Mouse (Mus musculus) testis, adult 2 months (tissue): ENCODE measurements at regions not wholly inside any gene's neighbourhood (a gene's known extent, or its start where the extent isn't known, plus 50 kb on each side); places are given as distances from the start of the nearest gene placed in this dataset.

Source experiments
- CTCF ChIP-seq: fragments of 200-500 bp; IDR thresholded peaks from 2 replicates; pipeline ENCODE4 v1.5.1; 2012; ENCODE audit warnings: low read depth, mild to moderate bottlenecking, inconsistent platforms, low read length, moderate library complexity; ENCODE audit not compliant: control insufficient read depth, insufficient read depth, insufficient replicate concordance
- POLR2A ChIP-seq: fragments of 200-500 bp; IDR thresholded peaks from 2 replicates; pipeline ENCODE4 v1.6.1; 2012; ENCODE audit warnings: low read depth, mild to moderate bottlenecking, inconsistent platforms, low read length, moderate library complexity; ENCODE audit not compliant: control insufficient read depth

- TF ChIP-seq CTCF (peak; percentile 26; the same call in 1 of the 2 replicates), POLR2A (no peak)
Observed at GRCm38 (mm10) chr4:69195645-69196044, 241.4 kb upstream of the Brinp1 start.
